Mouse (Mus musculus) liver, adult (tissue): Measurements from ENCODE around the gene Rufy2.

Experiments
- GATA4 ChIP-seq: IDR thresholded peaks from 2 replicates; pipeline ENCODE4 v1.6.1; 2014; ENCODE audit warnings: mild to moderate bottlenecking, low read length; ENCODE audit not compliant: insufficient replicate concordance

The Rufy2 gene

DNA sequence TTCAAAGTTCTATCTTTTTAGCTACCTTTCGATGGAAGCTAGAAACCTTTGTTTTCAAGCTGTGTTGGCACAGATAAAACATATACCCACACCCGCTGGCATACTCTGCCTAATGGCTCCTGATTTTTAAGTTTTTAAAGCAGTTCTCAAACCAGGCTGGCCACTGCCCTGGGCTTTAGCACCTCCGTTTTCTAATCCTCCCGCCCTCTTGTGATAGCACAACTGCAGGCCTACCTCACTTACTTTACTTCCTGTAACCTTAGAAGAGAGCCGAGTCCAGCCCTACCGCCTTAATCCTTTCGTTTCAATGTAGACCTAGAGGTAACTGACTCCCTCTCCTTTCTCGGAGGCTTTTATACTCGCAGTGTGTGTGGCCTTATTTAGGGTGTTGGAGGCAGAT is 23.2 kb downstream of the Rufy2 start:
- TF ChIP-seq GATA4 = no peak

DNA sequence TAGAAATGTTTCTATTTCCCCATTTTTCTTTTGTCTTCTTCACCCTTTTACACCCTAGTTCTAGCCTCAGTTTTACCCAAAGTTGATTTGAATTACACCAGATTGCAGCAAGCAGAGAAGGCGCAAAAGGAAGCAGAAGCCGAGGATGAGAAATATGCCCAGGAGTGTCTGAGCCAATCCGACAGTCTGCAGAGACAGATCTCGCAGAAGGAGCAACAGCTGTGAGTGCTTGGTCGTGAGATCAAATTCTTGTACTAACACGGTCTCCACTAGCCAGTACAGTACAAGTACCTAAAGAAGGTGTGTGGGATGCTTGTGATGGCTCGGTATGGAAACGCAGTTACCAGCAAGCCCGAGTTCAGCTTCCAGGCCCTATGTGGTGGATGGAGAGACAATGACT is 24.5 kb downstream of the Rufy2 start:
- TF ChIP-seq GATA4 = no peak

DNA sequence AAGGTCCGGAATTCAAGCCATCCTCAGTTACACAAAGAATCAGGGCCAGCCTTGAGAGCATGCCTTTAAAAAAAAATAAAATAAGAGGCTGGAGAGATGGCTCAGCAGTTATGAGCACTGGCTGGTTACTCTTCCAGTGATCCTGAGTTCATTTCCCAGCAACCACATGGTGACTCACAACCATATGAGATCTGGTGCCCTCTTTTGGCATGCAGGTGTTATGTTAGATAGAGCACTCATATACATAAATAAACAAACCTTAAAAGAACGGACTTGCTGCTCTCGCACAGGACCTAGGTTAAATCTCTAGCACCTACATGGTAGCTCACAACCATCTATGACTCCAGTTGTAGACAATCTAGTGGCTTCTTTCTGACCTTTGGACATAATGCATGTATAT is 28.2 kb downstream of the Rufy2 start:
- TF ChIP-seq GATA4 = no peak

DNA sequence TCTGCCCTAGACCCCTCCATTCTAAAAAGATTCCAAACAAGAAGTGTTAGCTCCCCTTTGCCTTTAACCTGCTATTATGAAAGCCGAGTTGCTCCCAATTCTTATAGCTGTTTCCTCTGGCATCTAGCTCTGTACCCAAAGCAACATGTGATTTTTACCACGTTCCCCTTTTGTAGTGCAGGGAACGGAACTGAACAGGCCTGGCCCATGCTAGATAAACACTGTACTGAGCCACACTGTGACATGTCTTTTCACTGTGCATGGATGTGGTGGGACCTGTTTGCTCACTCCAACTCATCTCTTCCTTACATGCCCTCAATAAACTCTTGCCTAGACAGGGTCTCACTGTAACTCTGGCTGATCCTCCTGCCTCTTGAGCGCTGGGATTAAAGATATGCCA is 30.2 kb downstream of the Rufy2 start:
- no peak for TF ChIP-seq GATA4

DNA sequence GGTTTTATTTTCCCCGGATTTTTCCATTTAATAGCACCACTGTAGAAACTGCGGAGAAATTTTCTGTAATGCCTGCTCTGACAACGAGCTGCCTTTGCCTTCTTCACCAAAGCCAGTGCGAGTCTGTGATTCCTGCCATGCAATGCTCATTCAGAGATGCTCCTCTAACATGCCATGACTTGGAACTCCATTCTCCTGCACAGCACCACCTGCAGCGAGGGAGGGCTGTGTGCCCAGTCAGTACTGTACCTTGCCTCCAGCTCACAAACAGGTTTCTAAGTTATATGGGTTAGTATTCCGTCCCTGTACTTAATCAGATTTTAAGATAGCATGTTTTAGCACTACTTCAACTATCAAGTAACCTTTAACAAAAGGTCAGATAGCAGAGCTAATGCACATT is 31.5 kb downstream of the Rufy2 start:
- no peak for TF ChIP-seq GATA4

DNA sequence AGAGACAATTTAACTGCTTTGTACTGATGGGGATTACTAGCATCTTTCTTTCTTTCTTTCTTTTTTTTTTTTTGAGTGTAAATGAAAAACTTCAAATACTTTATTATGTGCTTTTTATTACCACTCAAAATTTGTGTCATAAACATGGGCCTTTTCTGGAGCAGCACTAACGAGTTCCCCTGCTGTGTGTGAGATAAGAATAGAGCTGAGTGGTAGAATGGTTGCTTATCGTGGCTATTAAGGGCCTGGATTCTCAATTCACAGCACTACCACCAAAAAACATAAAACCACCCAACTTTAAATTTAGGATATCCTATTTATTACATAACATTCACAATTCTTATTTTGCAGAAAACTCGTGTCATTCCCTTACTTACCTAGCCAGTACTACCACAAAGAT is 33.5 kb downstream of the Rufy2 start:
- TF ChIP-seq GATA4 = no peak

DNA sequence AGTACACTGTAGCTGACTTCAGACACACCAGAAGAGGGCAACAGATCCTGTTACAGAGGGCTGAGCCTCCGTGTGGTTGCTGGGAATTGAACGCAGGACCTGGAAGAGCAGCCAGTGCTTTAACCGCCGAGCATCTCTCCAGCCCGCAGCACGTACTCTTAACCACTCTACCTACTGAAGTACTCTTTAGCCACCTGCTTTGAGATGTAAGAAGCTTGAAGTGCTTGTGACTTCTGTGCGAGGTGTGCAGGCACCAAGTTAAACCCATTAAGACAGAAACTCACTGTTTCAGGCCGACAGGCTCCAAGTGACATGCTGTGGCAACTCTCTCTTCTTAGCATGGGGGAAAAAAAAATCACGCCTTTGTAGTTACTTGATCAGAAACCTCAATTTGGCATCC is 34.1 kb downstream of the Rufy2 start:
- no peak for TF ChIP-seq GATA4

DNA sequence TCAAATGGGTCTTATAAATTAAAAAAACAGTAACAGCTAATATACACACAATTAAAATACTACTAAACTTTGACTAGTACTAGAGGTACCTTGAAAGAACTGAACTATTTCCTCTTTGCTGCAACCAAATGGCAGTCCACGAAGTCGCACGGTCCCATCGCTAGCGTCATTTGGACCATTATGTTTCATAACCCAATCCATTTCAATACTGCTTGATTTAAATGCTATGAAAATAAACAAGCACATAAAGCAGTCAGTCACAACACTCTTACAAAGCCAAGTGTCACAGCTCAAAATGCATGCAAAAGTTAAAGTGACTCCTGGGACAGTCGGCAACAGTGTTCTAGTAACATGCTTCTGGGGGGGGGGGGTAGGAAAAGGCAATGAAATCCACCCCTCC is 39.3 kb downstream of the Rufy2 start:
- no peak for TF ChIP-seq GATA4

DNA sequence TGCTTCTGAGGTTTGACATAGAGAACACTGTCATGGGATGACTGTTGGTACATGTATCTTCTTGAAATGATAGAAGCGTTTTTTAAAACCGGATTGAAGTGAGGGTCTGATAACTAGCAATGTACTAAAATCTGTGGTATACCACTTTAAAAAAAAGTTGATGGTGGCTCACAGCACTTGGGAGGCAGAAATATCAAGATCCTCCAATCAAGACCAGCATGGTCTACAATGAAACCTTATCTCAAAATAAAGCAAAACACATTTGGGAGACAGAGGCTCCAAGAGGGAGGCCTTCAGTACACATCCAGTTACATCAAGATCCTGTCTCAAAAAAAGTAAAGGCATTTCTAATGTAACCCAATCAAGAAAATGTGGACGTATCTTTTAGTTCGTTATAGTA is 41.7 kb downstream of the Rufy2 start:
- no peak for TF ChIP-seq GATA4

DNA sequence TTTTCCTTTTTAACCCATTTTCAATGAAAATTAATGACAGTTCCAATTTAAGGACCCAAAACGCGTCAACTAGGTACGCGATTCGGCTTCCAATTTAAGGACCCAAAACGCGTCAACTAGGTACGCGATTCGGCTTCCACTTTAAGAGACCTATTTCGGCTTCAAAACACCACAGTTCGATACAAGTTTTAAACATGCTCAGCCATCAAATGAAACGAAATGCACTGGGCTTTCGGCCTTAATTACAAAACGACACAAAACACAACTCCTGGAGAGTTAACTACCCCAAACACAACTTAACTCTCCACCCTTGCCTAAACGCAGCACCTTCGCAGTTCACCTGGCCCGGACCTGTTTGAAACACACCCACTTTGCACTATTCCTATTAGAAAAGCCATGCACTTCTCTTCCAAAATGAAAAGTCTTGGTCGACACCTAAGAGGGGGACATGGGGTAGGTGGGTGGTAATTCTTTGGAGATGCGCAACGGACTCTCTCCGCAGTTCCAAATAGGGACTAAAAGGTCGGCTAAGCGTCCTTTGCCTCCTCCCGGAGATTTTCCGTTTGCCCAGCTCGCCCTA is 42.6 kb downstream of the Rufy2 start:
- TF ChIP-seq GATA4 = no peak

DNA sequence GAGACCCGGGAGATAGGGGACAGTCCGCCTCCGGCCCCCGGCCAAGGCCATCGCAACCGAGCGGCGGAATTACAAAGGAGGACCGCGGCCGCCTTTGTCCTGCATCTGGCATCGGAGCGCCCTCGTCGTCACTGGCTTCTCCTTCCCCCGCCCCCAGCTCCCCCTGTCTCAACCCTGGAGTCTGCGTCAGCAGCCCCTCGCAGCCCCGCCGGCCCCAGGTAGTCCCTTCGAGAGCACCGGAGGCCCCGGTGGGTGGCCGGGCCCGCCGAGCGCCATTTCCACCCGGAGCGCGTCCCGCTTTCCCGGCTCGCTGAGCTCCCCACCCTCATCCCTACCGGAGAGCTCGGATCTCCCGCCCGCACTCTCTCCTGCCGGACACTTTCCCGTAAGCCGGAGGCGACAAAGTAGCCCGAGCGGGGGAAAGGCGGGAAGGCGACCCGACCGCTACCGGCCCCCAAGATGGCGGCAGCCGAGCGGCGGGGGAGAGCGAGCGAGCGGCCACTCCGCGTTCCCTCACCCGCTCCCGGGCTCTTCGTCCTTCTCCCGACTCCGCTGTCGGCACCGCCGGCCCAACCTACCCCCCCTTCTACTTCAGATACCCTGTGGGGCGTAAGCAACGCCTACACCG is 43.2 kb downstream of the Rufy2 start:
- TF ChIP-seq GATA4 = peak; percentile 52; the same call in 1 of the 2 replicates

DNA sequence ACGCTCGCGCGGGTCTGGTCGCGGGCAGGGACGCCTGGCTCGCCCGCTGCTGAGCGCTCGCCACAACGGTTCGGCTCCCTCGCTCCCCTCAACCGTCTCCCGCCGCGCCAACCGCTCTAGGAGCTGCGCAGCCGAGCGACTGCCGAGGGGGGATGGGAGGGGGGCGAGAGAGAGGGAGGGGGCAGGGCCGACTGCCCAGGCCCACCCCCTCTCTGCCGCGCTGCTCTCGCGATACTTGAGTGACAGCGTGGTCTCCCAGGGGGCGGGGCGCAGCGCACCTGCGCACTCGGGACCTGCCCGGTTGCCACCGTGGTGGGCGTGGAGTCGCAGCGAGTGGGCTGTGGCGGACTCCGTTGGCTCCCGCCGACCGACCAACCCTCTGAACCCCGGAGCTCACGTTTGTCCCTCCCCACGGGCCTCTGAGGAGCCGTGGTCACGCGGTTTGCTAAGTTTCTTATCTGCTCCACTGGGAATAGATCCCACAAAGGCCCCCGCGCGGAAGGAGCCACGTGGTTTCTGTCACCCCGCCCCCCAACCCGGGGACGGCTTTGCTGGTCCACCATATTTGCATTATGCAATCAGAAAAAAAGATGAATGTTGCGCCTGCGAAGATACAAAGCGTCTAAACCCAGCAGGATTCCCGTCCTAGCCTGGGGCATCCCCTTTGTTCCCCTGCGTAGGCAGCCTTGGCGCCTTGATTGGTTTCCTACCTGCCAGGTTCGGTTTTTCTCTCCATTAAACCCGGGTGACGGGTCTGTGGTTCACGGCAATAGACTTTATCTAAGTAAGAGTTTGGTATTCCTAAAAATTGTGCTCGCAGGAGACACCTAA is 43.9 kb downstream of the Rufy2 start, which contains the start of the genes Hnrnph3 and Pbld2:
Hnrnph3 (minus strand) TSS at position 469 of the 831 bp plus-strand sequence.
Pbld2 (plus strand) TSS at position 567 of the 831 bp plus-strand sequence.
- TF ChIP-seq GATA4 = peak; percentile 96

DNA sequence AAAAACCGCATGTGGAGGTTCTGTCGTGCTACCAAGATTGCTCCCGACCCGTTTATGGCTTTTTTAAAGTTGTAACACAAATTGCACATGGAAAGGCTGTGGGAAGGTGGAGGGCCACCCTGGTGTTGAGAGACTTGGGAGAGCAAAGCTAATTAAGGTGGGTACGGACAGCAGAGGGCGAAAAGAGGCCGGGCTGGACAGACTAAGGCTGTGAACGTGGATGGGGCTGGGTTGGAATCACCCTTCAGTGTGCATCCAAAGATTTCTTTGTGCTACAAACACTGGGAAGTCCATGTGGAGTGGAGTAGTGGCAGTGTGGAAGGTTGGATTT is 44.5 kb downstream of the Rufy2 start:
- TF ChIP-seq GATA4 = no peak

DNA sequence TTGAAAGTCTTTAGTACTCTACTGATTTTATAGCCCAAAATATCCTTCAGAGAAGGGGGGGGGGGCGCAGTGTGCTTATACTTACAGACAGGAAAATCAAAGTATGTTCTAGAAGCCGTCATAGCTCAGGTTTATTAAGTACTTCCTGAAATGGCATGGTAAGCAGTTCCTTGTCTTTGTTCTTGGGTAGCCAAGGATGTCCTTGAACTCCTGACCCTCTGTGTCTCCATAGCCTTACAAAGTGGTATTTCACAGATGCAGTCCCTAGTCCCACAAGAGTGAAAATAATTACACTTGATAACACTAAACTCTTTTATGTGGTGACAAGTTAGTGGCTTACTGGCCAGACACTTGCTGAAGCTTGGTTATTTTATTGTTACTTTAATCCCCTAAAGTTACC is 45.0 kb downstream of the Rufy2 start:
- no peak for TF ChIP-seq GATA4

DNA sequence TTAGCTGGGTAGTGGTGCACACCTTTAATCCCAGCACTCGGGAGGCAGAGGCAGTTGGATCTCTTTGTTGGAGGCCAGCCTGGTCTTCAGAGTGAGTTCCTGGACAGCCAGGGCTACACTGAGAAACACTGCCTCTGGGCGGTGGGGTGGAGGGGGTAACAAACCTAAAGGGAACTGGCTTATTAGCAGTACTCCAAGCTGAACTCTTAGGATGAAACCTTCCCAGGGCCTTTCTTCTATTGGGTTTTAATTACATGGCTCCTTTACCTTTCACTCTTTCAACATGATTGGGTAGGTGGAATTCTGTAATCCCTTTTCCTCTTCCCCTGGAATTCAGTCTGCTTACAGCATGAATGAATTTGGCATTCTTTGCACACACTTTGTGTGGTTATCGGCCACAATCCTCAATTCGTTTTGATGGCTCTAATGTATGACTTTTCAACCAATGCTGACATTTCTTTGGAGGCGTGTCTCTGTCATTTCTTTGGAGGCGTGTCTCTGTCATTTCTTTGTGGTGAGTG is 45.5 kb downstream of the Rufy2 start:
- TF ChIP-seq GATA4 = no peak
